Mouse (Mus musculus): ENCODE measurements around the gene Abat.

Gene Abat

GRCm38 (mm10) chr16:8513236-8513906, at the start of gene Abat:
Gene Abat (plus strand): TSS chr16:8513429.
- DNase-seq (ENCODE audit: low read depth, low spot score): peak; percentile 72

GRCm38 (mm10) chr16:8470132-8470531, 43.1 kb upstream of the Abat start:
- no peak for DNase-seq (ENCODE audit: low read depth, low spot score)

- peak; percentile 96 for DNase-seq (ENCODE audit: low read depth, low spot score)
These were observed 42.4 kb upstream of the Abat start, which contains the start of gene Mettl22 for GRCm38 (mm10) chr16:8470603-8471481. Gene Mettl22 (plus strand): TSS chr16:8470788.

GRCm38 (mm10) chr16:8487396-8488005, 25.7 kb upstream of the Abat start:
- DNase-seq (ENCODE audit: low read depth, low spot score): no peak

- DNase-seq (ENCODE audit: low read depth, low spot score): no peak
These were observed 23.9 kb upstream of the Abat start for GRCm38 (mm10) chr16:8489340-8489739.

GRCm38 (mm10) chr16:8491743-8492490, 21.3 kb upstream of the Abat start:
- no peak for DNase-seq (ENCODE audit: low read depth, low spot score)

- DNase-seq (ENCODE audit: low read depth, low spot score): peak; percentile 75
These were observed 19.0 kb upstream of the Abat start for GRCm38 (mm10) chr16:8494268-8494667.

GRCm38 (mm10) chr16:8496967-8497366, 16.3 kb upstream of the Abat start:
- no peak for DNase-seq (ENCODE audit: low read depth, low spot score)

- DNase-seq (ENCODE audit: low read depth, low spot score): no peak
These were observed 9.0 kb upstream of the Abat start for GRCm38 (mm10) chr16:8504271-8504670.

GRCm38 (mm10) chr16:8509894-8510293, 3.3 kb upstream of the Abat start:
- DNase-seq (ENCODE audit: low read depth, low spot score): no peak

- peak; percentile 8 for DNase-seq (ENCODE audit: low read depth, low spot score)
These were observed 399 bp upstream of the Abat start for GRCm38 (mm10) chr16:8512830-8513229.

GRCm38 (mm10) chr16:8514180-8514579, 951 bp downstream of the Abat start:
- no peak for DNase-seq (ENCODE audit: low read depth, low spot score)

- DNase-seq (ENCODE audit: low read depth, low spot score): no peak
These were observed 7.3 kb downstream of the Abat start for GRCm38 (mm10) chr16:8520525-8520924.

- no peak for DNase-seq (ENCODE audit: low read depth, low spot score)
These were observed 8.1 kb downstream of the Abat start for GRCm38 (mm10) chr16:8521322-8521721.

- no peak for DNase-seq (ENCODE audit: low read depth, low spot score)
These were observed 10.4 kb downstream of the Abat start for GRCm38 (mm10) chr16:8523480-8524144.

GRCm38 (mm10) chr16:8524163-8524847, 11.1 kb downstream of the Abat start:
- no peak for DNase-seq (ENCODE audit: low read depth, low spot score)

- DNase-seq (ENCODE audit: low read depth, low spot score): no peak
These were observed 12.1 kb downstream of the Abat start for GRCm38 (mm10) chr16:8525293-8525692.

GRCm38 (mm10) chr16:8525877-8526276, 12.6 kb downstream of the Abat start:
- no peak for DNase-seq (ENCODE audit: low read depth, low spot score)

- no peak for DNase-seq (ENCODE audit: low read depth, low spot score)
These were observed 16.2 kb downstream of the Abat start for GRCm38 (mm10) chr16:8529389-8529788.

GRCm38 (mm10) chr16:8530018-8530417, 16.8 kb downstream of the Abat start:
- DNase-seq (ENCODE audit: low read depth, low spot score): peak; percentile 28

Measured in CD4-positive, CD25-positive, alpha-beta regulatory T cell, adult 2 months (primary cell).